Mouse (Mus musculus) lung, postnatal 36 days (tissue): ENCODE measurements around the gene Tldc1.

Experiments used
- DNase-seq: peaks from one replicate; pipeline ENCODE4 v3.0.0; 2022; ENCODE audit warnings: mixed read lengths

Gene Tldc1

DNA sequence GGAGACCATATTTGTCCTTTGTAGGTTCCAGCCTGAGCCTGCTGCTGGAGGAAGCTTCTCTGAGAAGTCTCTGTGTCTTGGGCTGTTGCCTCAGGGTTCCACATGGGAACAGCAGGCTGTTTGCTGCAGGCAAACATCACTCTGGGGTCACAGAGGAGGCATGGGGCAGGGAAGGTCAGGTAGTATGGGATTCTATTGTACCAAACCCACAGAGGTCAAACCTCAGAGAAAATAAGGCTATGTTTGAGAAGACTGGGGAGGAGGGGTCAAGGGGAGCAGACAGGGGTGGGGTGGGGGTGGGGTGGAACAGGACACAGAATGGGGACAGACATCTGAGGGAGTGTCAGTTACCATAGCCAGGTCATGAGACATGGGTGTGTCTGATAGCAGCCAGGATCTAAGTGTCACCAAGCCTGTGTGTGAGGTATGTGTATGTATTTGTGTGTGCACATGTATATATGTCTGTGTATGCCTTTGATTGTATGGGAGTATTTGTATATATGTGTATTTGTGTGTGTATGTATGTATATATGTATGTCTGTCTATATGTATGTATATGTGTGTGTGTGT lies 61.4 kb downstream of the Tldc1 start:
- peak; percentile 40 for DNase-seq

DNA sequence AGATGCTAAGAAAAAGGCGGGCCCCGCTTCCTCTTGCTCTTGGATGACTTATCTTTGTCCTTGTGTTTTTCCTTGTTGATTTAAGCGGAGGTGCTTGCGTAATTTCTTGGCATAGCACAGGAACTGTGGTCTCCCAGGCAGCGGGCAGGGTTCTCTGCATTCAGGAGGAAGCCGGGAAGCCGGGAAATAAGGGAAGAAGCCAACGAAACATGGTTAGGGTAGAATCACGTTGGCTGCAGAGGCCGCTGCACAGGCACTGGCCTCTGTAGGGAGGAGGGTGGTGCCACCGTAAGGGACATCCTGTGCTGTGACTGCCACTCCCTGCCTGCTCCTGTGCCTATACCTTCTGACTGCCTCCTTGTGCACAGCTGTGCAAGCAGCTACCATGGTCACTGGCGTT lies 63.0 kb downstream of the Tldc1 start:
- peak; percentile 94 for DNase-seq

DNA sequence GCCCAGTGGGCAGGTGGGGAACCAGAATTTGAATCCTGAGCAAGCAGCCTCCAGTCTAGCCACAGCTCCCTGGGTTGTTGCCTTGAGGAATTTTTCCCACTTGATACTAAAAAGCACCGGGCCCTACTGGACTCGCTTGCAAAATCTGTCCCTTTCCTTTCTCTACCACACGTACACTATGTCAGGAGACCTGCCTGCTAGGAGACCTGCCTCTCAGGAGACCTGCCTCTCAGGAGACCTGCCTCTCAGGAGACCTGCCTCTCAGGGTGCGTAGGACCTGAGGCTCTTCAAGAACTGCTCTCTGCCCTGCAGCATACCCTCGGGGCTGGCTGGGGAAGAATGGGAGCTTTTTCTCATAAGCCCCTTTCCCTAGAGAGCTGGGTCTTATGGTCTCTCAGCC lies 64.8 kb downstream of the Tldc1 start:
- peak; percentile 49 for DNase-seq

- DNase-seq = peak; percentile 74
These were observed 66.0 kb downstream of the Tldc1 start for GRCm38 (mm10) chr8:119712226-119712625.
